Mouse (Mus musculus) G1E (cell line): ENCODE measurements around the gene Kiss1. TPM values are rescaled to one million over a fixed set of nuclear protein-coding genes. Genes with fewer than 3 reads are reported as not detected.

Source experiments
- ATAC-seq: 2 replicates; pipeline ENCODE4 v1.8.0; 2016; ENCODE audit warnings: mild to moderate bottlenecking; ENCODE audit not compliant: insufficient number of reproducible peaks, poor library complexity, low FRiP score, severe bottlenecking; ENCODE audit errors: extremely low read depth
- DNase-seq: peaks from one replicate; pipeline ENCODE4 v3.0.0; 2012; ENCODE audit warnings: low spot score
- H3K27me3 ChIP-seq: 2 replicates; pipeline ENCODE4 v1.6.1; 2012; ENCODE audit warnings: mild to moderate bottlenecking, low read length, inconsistent platforms; ENCODE audit not compliant: insufficient read depth
- H3K36me3 ChIP-seq: replicated peaks from 2 replicates; pipeline ENCODE3; 2012; ENCODE audit warnings: mild to moderate bottlenecking, inconsistent platforms
- H3K4me1 ChIP-seq: 2 replicates; pipeline ENCODE4 v1.6.1; 2012; ENCODE audit warnings: low read depth, low read length, inconsistent platforms, mixed read lengths; ENCODE audit not compliant: insufficient read depth
- H3K4me3 ChIP-seq: 2 replicates; pipeline ENCODE4 v1.5.1; 2012; ENCODE audit warnings: low read depth, mild to moderate bottlenecking, inconsistent platforms, low read length, moderate library complexity, mixed read lengths
- H3K9me3 ChIP-seq: replicated peaks from 2 replicates; pipeline ENCODE4 v1.6.1; 2012; ENCODE audit warnings: inconsistent platforms
- CTCF ChIP-seq: IDR thresholded peaks from 2 replicates; pipeline ENCODE4 v1.5.1; 2012; ENCODE audit warnings: low read depth, low read length, inconsistent platforms, mixed read lengths
- GATA1 ChIP-seq: IDR thresholded peaks from 2 replicates; pipeline ENCODE4 v1.6.1; 2012; ENCODE audit warnings: borderline replicate concordance, low read length, inconsistent platforms, mixed read lengths
- GATA2 ChIP-seq: IDR thresholded peaks from 2 replicates; pipeline ENCODE4 v1.6.1; 2012; ENCODE audit warnings: low read depth, low read length, inconsistent platforms, borderline replicate concordance
- POLR2AphosphoS5 ChIP-seq: IDR thresholded peaks from 2 replicates; pipeline ENCODE4 v1.6.1; 2012; ENCODE audit warnings: low read depth, low read length, inconsistent platforms; ENCODE audit not compliant: insufficient replicate concordance
- TAL1 ChIP-seq: conservative IDR thresholded peaks from 2 replicates; pipeline ENCODE4 v1.6.1; 2012; ENCODE audit warnings: low read depth, low read length, inconsistent platforms, mixed read lengths
- polyA plus RNA-seq: library from polyadenylated mRNA; stranded (reverse); fragments of >175 nt; gene quantifications from 2 replicates; pipeline ENCODE4 v1.2.3, GENCODE M21; 2012
- total RNA-seq, 2 experiments: library from RNA; stranded (forward) in 1 of 2; stranded (reverse) in 1 of 2; fragments of 200-1000 nt in 1 of 2; fragments of >200 nt in 1 of 2; fragmentation: Nextera tagmentation in 1 of 2; gene quantifications; 2 replicates each; pipeline ENCODE4 v1.2.3; 2014 to 2017

Gene Kiss1
- total and polyA plus RNA-seq, 3 experiments = not detected

DNA sequence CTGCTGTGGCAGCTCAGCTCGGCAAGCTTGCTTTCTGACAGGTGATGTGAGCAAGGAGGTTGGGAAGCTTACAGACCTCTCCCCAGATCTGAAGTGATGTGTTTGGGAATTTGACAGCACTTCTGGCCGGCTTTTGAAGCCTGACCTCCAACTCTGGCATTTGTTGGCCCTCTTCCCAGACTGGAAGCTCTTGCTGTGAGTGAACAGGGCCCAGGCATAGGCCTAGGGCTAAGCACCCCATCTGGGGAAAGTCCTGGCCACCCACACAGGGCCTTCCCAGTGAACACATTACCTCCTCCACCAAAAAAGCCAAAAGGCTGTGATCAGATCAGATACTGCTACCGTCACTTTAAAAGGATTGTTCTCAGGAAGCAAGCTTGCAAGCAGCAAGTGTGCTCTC lies 19.1 kb upstream of the Kiss1 start:
- Histone ChIP-seq H3K36me3 (no peaks in the 10 kb centered on the region), H3K9me3 (no peaks in the 10 kb centered on the region), H3K4me1 (no peaks in the 10 kb centered on the region), H3K27me3 (peaks cover 26% of the 10 kb centered on the region), H3K4me3 (no peak overlapping the region)
- TF ChIP-seq TAL1 (no peak), POLR2AphosphoS5 (no peak), GATA1 (no peak), GATA2 (no peak), CTCF (no peak)
- ATAC-seq (no peak), DNase-seq (no peak)

DNA sequence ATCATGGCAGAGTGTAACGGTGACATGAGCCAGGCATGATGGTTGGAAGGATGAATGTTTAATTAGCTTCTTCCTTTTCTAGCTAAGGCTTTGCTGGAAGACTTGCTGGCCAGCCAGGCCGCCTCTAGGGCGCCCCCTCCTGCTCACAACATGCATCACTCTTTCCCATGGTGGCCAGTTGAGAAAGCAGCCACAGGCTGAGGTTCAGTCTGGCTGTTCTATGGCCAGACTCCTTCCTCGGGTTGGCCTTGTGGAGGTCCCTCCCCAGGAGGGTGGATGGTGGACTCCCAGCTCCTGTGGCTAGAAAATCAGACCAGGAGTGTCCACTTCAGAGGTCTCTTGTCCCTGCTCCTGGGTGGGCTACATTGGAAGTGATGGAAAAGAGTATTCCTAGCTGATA lies 14.8 kb upstream of the Kiss1 start:
- TF ChIP-seq CTCF (peak; percentile 29), GATA1 (no peak)
- Histone ChIP-seq H3K27me3 (peaks cover 10% of the 10 kb centered on the region), H3K36me3 (no peaks in the 10 kb centered on the region), H3K9me3 (no peaks in the 10 kb centered on the region), H3K4me1 (no peaks in the 10 kb centered on the region), H3K4me3 (no peak overlapping the region)
- ATAC-seq (no peak), DNase-seq (no peak)

DNA sequence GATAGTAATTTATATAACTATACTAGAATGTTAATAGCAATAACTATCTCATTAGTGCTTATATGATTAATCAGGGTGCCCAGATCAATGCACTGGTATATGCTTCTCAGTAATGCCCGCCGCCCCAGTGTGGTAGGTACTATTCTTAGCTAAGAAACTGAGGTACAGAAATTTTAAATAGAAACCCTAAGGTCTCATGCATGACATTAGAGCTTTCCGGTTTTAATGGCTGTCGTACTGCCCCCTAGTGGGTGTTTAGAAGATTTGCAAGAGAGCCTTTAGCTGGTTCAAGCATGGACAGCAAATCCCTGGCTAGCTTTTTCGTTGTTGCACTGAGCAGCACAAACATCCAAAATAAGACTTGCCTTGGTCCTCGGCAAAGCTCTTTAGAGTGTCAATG lies 14.4 kb upstream of the Kiss1 start:
- Histone ChIP-seq H3K9me3 (no peaks in the 10 kb centered on the region), H3K27me3 (peaks cover 6% of the 10 kb centered on the region; the same call in 1 of the 2 replicates)
- ATAC-seq = no peak

DNA sequence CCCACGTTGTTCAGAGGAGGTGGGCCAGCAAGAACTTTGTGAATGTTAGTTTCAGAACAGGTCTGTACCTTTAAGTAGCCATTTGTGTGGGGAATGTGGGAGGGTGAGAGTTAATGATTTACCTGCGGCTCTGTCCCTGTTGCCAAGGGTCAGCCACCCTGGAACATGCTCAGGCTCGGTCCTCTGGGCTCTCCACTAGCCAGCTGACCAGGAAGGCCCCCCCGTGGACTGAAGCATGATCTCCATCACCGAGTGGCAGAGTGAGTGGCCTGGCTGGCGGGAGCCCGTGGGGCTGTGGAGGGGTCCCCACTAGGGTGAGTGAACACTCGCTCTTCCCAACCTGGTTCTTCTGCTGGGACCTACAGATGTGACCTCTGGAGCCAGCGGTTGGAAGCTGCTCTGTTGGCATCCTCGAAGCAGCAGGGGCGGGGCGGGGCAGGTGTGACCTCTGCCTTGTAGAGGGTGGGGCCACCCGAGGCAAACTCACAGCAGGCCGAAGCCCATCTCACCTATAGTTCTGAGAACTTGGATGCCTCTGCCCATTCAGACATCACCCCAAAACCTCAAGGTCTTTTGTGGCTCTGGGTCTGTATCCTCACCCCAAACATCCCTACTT lies 11.9 kb upstream of the Kiss1 start, which contains the start of gene Golt1a:
TSS of gene Golt1a (plus strand) at position 149 of the 616 bp plus-strand sequence.
- Histone ChIP-seq H3K4me1 (no peaks in the 10 kb centered on the region), H3K4me3 (no peak within 1 kb of the TSS), H3K9me3 (no peaks in the 10 kb centered on the region), H3K27me3 (peaks cover 4% of the 10 kb centered on the region; the same call in 1 of the 2 replicates), H3K36me3 (no peaks in the 10 kb centered on the region)
- ATAC-seq (no peak), DNase-seq (no peak)
- no peak for TF ChIP-seq TAL1
- no peak for TF ChIP-seq GATA1
- TF ChIP-seq POLR2AphosphoS5 = no peak
- TF ChIP-seq CTCF = no peak
- no peak for TF ChIP-seq GATA2

More for the DNA sequence above, 14.4 kb upstream of the Kiss1 start:
- peak; percentile 25 for DNase-seq
- no peak for TF ChIP-seq GATA1
- no peak for TF ChIP-seq TAL1
- peak; percentile 66 for TF ChIP-seq CTCF
- no peak for TF ChIP-seq GATA2
- TF ChIP-seq POLR2AphosphoS5 = no peak
- Histone ChIP-seq H3K4me1 (no peaks in the 10 kb centered on the region), H3K36me3 (no peaks in the 10 kb centered on the region), H3K4me3 (no peak overlapping the region)

DNA sequence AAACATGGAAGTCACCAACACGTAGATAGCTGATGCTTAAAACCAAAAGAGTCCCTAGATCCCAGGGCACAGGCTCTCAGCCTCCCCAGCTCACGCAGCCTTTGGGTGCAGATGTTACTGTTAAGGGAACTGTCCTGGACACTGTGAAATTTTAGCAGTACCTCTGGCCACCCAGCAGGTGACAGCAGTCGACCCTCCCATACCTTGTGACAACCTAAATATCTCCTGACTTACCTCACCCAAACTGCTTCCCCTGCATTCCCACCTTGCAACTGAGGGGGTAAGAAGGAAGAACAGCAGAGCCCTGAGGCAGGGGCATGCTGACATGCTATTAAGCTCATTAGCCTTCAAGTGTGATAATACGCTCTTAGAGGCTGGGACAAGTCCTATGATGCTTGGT lies 10.4 kb upstream of the Kiss1 start:
- H3K9me3 ChIP-seq = no peaks in the 10 kb centered on the region
- DNase-seq = no peak
- no peaks in the 10 kb centered on the region for H3K4me1 ChIP-seq
- no peaks in the 10 kb centered on the region for H3K36me3 ChIP-seq
- TF ChIP-seq TAL1 = no peak
- no peak for TF ChIP-seq GATA1
- no peak for TF ChIP-seq CTCF
- TF ChIP-seq POLR2AphosphoS5 = no peak
- TF ChIP-seq GATA2 = no peak
- H3K27me3 ChIP-seq = peaks cover 4% of the 10 kb centered on the region; the same call in 1 of the 2 replicates
- no peak overlapping the region for H3K4me3 ChIP-seq
- no peak for ATAC-seq

DNA sequence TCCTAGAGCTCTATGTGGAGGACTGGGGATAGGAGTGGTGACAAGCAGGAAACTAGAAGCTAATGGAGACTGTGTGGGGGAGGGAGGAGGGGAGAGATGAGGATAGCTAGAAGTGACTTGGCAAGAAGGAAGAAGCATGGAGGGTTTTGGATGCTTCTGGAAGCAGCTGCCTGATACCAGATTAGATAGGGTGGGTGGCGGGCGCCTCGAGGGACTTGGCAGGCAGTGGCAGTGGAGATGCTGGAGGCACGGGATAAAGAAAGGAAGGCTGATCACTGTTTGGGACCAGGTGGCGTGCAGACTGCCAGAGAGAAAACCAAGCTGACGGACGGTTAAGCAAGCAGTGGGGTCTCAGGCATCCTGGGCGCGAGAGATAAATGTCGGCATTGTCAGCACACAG lies 9.7 kb upstream of the Kiss1 start:
- ATAC-seq = no peak

More for the DNA sequence above, 9.7 kb upstream of the Kiss1 start:
- no peak for TF ChIP-seq POLR2AphosphoS5
- no peak for TF ChIP-seq GATA2
- no peak for TF ChIP-seq CTCF
- no peak for TF ChIP-seq GATA1
- no peak for TF ChIP-seq TAL1
- H3K27me3 ChIP-seq = peaks cover 4% of the 10 kb centered on the region; the same call in 1 of the 2 replicates
- H3K4me3 ChIP-seq = no peak overlapping the region
- H3K4me1 ChIP-seq = no peaks in the 10 kb centered on the region
- no peak for DNase-seq
- H3K9me3 ChIP-seq = no peaks in the 10 kb centered on the region
- no peaks in the 10 kb centered on the region for H3K36me3 ChIP-seq
